Mouse (Mus musculus): Measurements from ENCODE around the gene Secisbp2. TPM values are rescaled to one million over a fixed set of nuclear protein-coding genes. Genes with fewer than 3 reads are reported as not detected.

The Secisbp2 gene
- polyA plus RNA-seq (2014; fragmentation: Nextera tagmentation; extraction: Ambion mirVana): 18.8 and 23.2 TPM in 2 replicates

DNA sequence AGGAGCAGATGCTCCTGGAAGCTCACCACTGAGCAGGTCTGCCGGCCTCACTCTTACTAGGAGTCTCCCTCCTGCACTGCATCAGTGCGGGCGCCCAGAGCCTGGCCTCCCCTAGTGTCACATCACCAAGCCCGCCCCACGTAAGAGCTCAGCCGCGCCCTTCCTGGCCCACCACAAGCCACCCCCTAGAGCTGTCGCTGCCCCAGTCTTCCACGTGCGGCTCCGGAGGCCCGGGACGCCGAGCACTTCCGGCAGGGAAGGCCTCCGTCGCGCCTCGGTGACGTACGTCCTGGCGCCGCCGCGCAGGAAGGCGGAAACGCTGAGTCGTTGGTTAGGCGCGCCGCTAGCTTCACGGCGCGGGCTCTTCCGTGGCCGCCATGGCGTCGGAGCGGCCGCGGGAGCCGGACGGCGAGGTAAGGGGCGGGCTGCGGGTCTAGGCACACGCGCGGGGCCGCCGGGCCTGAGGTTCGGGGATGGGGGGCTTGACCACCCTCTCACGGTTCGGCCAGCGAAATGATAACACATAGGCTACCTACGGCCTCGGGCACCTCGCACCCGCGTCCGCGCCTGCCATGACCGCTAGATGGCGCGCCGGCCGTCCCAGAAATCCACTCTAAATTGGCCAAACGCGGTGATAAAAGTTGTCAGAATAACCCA is at the start of gene Secisbp2:
Gene Secisbp2 (plus strand): TSS at position 290 of the 657 bp plus-strand sequence.
- Histone ChIP-seq H3K9ac (ENCODE audit: low read length) (peak within 1 kb of the TSS; percentile 79), H3K27me3 (ENCODE audit: control insufficient read depth, insufficient read depth, low read length) (no peaks in the 10 kb centered on the region), H3K4me3 (ENCODE audit: low read depth, low read length) (peak within 1 kb of the TSS; percentile 67), H3K36me3 (ENCODE audit: control insufficient read depth, insufficient read depth, low read length) (peaks cover 1% of the 10 kb centered on the region; the same call in 1 of the 2 replicates), H3K9me3 (ENCODE audit: control insufficient read depth, low read length) (no peaks in the 10 kb centered on the region), H3K4me2 (ENCODE audit: low read depth, severe bottlenecking) (peak within 1 kb of the TSS; percentile 72), H3K4me1 (ENCODE audit: control insufficient read depth, insufficient read depth, low read length) (peaks cover 7% of the 10 kb centered on the region; the same call in 1 of the 2 replicates), H3K27ac (replicated peaks; ENCODE audit: low read depth, low read length) (0 out of 2 replicates have a peak within 1 kb of the TSS, but pooled peaks have one; percentile 68)
- under 1% methylated on average over 69 of the region's 69 CpGs for WGBS
- ATAC-seq (ENCODE audit: insufficient number of reproducible peaks, low FRiP score, low TSS enrichment, low read depth): peak; percentile 87
- DNase-seq (ENCODE audit: low spot score): peak; percentile 93

DNA sequence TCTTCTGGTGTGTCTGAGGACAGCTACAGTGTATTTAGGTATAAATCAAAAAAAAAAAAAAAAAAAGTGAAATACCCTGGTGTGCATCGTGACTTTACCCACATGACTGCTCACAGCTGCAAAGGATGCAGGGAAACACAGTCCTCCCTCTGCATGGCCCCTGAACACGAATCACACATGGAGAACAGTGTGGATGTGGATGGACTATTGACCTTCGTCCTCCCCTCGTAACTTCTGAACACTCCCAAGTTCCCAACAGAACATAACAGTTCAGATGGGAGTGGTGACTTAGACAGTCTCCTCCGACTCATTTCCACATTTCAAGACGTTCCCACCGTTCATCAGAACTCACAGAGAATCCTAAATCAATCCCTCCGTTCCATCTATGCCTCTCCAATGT is 48.7 kb upstream of the Secisbp2 start:
- Histone ChIP-seq H3K9ac (ENCODE audit: low read length) (no peak overlapping the region), H3K4me3 (ENCODE audit: low read depth, low read length) (no peak overlapping the region), H3K9me3 (ENCODE audit: control insufficient read depth, low read length) (no peaks in the 10 kb centered on the region), H3K4me2 (ENCODE audit: low read depth, severe bottlenecking) (no peak overlapping the region), H3K36me3 (ENCODE audit: control insufficient read depth, insufficient read depth, low read length) (no peaks in the 10 kb centered on the region), H3K27me3 (ENCODE audit: control insufficient read depth, insufficient read depth, low read length) (no peaks in the 10 kb centered on the region), H3K27ac (replicated peaks; ENCODE audit: low read depth, low read length) (no peak overlapping the region), H3K4me1 (ENCODE audit: control insufficient read depth, insufficient read depth, low read length) (peaks cover 3% of the 10 kb centered on the region; the same call in 1 of the 2 replicates)
- no peak for DNase-seq (ENCODE audit: low spot score)
- no peak for ATAC-seq (ENCODE audit: insufficient number of reproducible peaks, low FRiP score, low TSS enrichment, low read depth)
- WGBS: 82% methylated on average over 8 of the region's 8 CpGs

DNA sequence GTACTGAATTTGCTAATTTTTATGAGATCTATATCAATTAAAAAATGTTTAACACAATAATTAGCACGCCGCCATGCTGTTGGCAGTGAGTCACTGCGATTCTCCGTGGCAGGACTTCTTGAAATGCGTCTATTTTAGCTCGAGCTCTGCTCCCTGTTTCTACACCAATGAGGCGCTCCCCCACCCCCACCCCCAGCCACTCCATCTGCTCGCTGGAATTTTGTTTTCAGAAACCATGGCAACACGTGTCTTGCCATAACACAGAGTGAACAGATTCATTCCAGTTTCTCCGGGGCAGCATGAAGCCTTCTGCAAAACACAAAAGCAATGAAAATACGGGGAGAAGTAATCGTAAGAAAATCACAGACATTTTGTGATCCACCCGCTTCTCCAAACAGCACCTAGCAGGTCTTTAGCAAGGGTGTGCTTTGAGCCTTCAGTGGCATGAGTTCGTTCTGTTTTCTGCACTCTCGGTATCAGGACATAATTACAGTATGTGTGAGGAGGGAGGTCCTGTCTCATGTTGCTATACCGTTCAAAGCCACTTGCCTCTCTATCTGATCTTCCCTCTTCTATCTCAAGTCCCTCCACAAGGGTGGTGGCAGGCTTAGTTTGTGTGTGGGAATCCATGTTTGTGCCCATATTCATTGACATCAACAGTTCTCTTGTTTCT is 48.1 kb upstream of the Secisbp2 start:
- H3K9me3 ChIP-seq (ENCODE audit: control insufficient read depth, low read length): no peaks in the 10 kb centered on the region
- peak overlapping the region; percentile 27; the same call in 1 of the 2 replicates for H3K4me2 ChIP-seq (ENCODE audit: low read depth, severe bottlenecking)
- no peaks in the 10 kb centered on the region for H3K27me3 ChIP-seq (ENCODE audit: control insufficient read depth, insufficient read depth, low read length)
- H3K9ac ChIP-seq (ENCODE audit: low read length): no peak overlapping the region
- ATAC-seq (ENCODE audit: insufficient number of reproducible peaks, low FRiP score, low TSS enrichment, low read depth): peak; percentile 75; the same call in 1 of the 2 replicates
- peaks cover 3% of the 10 kb centered on the region; the same call in 1 of the 2 replicates for H3K4me1 ChIP-seq (ENCODE audit: control insufficient read depth, insufficient read depth, low read length)
- no peak overlapping the region for H3K4me3 ChIP-seq (ENCODE audit: low read depth, low read length)
- H3K36me3 ChIP-seq (ENCODE audit: control insufficient read depth, insufficient read depth, low read length): no peaks in the 10 kb centered on the region
- WGBS: 46% methylated on average over 16 of the region's 16 CpGs
- peak; percentile 56 for DNase-seq (ENCODE audit: low spot score)
- no peak overlapping the region for H3K27ac ChIP-seq (replicated peaks; ENCODE audit: low read depth, low read length)

DNA sequence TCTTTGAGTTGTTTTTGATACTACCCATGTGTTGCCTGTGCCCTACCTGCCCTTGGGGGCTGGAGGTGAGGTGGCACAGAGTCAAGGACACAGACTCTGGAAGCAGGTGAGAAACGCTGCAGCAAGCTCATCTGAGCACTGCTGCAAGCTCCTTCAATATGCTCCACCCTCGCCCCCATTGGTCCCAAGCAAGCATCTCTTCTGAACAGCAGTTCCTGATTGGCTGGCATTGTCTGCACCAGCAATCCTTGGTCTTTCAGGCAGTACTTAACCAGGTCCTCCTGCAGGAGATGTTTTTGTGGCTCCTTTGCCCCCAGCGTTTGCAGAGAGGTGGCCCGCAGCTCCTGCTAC is 47.6 kb upstream of the Secisbp2 start:
- DNase-seq (ENCODE audit: low spot score) (no peak), ATAC-seq (ENCODE audit: insufficient number of reproducible peaks, low FRiP score, low TSS enrichment, low read depth) (no peak)
- Histone ChIP-seq H3K27me3 (ENCODE audit: control insufficient read depth, insufficient read depth, low read length) (no peaks in the 10 kb centered on the region), H3K9me3 (ENCODE audit: control insufficient read depth, low read length) (no peaks in the 10 kb centered on the region), H3K9ac (ENCODE audit: low read length) (no peak overlapping the region), H3K4me1 (ENCODE audit: control insufficient read depth, insufficient read depth, low read length) (peaks cover 3% of the 10 kb centered on the region; the same call in 1 of the 2 replicates), H3K36me3 (ENCODE audit: control insufficient read depth, insufficient read depth, low read length) (no peaks in the 10 kb centered on the region), H3K4me2 (ENCODE audit: low read depth, severe bottlenecking) (peak overlapping the region; percentile 27; the same call in 1 of the 2 replicates), H3K4me3 (ENCODE audit: low read depth, low read length) (no peak overlapping the region), H3K27ac (replicated peaks; ENCODE audit: low read depth, low read length) (no peak overlapping the region)
- 47% methylated on average over 4 of the region's 4 CpGs for WGBS

DNA sequence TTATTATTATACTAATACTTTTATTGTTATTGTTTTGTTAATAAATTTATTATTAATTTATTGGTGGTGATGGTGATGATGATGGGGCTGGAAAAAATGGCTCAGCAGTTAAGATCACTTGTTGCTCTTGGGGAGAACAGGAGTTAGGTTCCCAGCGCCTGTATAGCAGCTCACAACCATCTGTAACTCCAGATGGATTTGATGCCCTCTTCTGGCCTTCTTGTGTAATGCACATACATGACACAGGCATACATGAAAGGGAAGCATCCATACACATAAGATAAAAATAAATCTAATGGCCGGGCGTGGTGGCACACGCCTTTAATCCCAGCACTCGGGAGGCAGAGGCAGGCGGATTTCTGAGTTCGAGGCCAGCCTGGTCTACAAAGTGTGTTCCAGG is 42.3 kb upstream of the Secisbp2 start:
- ATAC-seq (ENCODE audit: insufficient number of reproducible peaks, low FRiP score, low TSS enrichment, low read depth) (no peak), DNase-seq (ENCODE audit: low spot score) (no peak)
- no peak overlapping the region for H3K9ac ChIP-seq (ENCODE audit: low read length)
- no peaks in the 10 kb centered on the region for H3K36me3 ChIP-seq (ENCODE audit: control insufficient read depth, insufficient read depth, low read length)
- H3K27me3 ChIP-seq (ENCODE audit: control insufficient read depth, insufficient read depth, low read length): no peaks in the 10 kb centered on the region
- no peak overlapping the region for H3K27ac ChIP-seq (replicated peaks; ENCODE audit: low read depth, low read length)
- no peak overlapping the region for H3K4me3 ChIP-seq (ENCODE audit: low read depth, low read length)
- 95% methylated on average over 7 of the region's 7 CpGs for WGBS
- H3K4me1 ChIP-seq (ENCODE audit: control insufficient read depth, insufficient read depth, low read length): 0 out of 2 replicates have a peak, but pooled peaks cover 4% of the 10 kb centered on the region
- no peaks in the 10 kb centered on the region for H3K9me3 ChIP-seq (ENCODE audit: control insufficient read depth, low read length)
- H3K4me2 ChIP-seq (ENCODE audit: low read depth, severe bottlenecking): no peak overlapping the region

DNA sequence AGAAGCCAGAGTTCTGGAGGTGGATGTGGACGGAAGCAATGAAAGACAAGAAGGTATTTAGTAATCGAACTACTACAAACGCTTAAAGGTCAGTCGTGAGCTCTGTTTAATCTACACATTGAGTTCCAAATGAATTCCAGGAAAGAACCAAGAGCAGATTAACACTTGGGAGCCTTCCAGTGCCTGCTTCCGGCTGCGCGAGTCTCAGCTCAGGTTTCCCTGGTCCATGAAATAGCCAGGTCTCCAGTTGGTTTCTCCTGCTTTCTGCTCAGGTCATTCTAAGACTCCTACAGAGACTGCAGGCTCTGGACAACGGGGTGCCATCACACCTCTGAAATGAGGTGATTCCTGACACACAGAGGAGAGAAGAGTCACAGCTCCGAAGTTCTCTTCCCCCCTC is 40.4 kb upstream of the Secisbp2 start:
- Histone ChIP-seq H3K4me3 (ENCODE audit: low read depth, low read length) (no peak overlapping the region), H3K27me3 (ENCODE audit: control insufficient read depth, insufficient read depth, low read length) (no peaks in the 10 kb centered on the region), H3K9ac (ENCODE audit: low read length) (no peak overlapping the region), H3K4me1 (ENCODE audit: control insufficient read depth, insufficient read depth, low read length) (0 out of 2 replicates have a peak, but pooled peaks cover 4% of the 10 kb centered on the region), H3K4me2 (ENCODE audit: low read depth, severe bottlenecking) (peak overlapping the region; percentile 17; the same call in 1 of the 2 replicates), H3K36me3 (ENCODE audit: control insufficient read depth, insufficient read depth, low read length) (no peaks in the 10 kb centered on the region), H3K27ac (replicated peaks; ENCODE audit: low read depth, low read length) (peak overlapping the region; percentile 56; the same call in 1 of the 2 replicates), H3K9me3 (ENCODE audit: control insufficient read depth, low read length) (no peaks in the 10 kb centered on the region)
- 18% methylated on average over 9 of the region's 9 CpGs for WGBS
- no peak for ATAC-seq (ENCODE audit: insufficient number of reproducible peaks, low FRiP score, low TSS enrichment, low read depth)
- DNase-seq (ENCODE audit: low spot score): peak; percentile 60

DNA sequence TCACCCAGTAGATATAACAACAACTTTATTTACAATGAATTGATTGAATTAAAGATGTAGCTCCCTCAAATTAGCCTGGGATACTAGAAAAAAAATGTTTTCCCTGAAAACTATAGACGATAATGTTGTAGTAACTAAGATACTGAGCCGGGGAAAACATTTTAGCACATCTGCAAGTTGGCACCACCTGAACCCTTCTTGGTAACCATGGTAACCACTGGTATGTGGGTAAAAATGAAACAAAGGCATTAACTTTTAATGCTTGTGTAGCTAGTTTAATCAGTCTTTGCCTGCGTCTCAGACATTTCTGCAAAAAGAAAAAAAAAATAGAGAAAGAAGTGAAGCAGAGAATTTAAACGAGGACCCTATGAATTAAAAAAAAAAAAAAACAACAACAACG is 40.0 kb upstream of the Secisbp2 start:
- Histone ChIP-seq H3K9me3 (ENCODE audit: control insufficient read depth, low read length) (no peaks in the 10 kb centered on the region), H3K4me3 (ENCODE audit: low read depth, low read length) (no peak overlapping the region), H3K4me2 (ENCODE audit: low read depth, severe bottlenecking) (peak overlapping the region; percentile 17; the same call in 1 of the 2 replicates), H3K4me1 (ENCODE audit: control insufficient read depth, insufficient read depth, low read length) (0 out of 2 replicates have a peak, but pooled peaks cover 4% of the 10 kb centered on the region), H3K36me3 (ENCODE audit: control insufficient read depth, insufficient read depth, low read length) (no peaks in the 10 kb centered on the region), H3K27me3 (ENCODE audit: control insufficient read depth, insufficient read depth, low read length) (no peaks in the 10 kb centered on the region), H3K9ac (ENCODE audit: low read length) (no peak overlapping the region), H3K27ac (replicated peaks; ENCODE audit: low read depth, low read length) (peak overlapping the region; percentile 56; the same call in 1 of the 2 replicates)
- ATAC-seq (ENCODE audit: insufficient number of reproducible peaks, low FRiP score, low TSS enrichment, low read depth) (no peak), DNase-seq (ENCODE audit: low spot score) (no peak)
- 47% methylated on average over 5 of the region's 5 CpGs for WGBS

DNA sequence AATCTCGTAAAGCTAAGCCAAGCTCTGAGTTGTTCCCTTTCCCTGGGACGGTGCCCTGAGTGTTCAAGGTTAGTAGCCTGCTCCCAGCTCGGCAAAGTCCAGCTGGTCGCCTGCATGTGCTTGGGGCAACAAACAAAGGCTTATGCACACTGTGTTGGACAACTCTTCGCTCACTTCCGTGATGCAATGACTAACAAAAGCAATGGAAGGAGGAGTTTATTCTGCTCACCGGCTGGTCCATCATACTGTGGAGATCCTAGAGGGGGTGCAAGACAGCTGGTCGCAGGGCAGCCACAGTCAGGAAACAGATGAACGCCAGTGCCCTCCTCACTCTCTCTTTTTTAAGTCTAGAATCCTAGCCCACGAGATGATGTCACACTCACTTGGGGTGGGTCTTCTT is 35.7 kb upstream of the Secisbp2 start:
- H3K9ac ChIP-seq (ENCODE audit: low read length): no peak overlapping the region
- ATAC-seq (ENCODE audit: insufficient number of reproducible peaks, low FRiP score, low TSS enrichment, low read depth): no peak
- 64% methylated on average over 10 of the region's 10 CpGs for WGBS

More for the DNA sequence above, 35.7 kb upstream of the Secisbp2 start:
- Histone ChIP-seq H3K36me3 (ENCODE audit: control insufficient read depth, insufficient read depth, low read length) (no peaks in the 10 kb centered on the region), H3K4me3 (ENCODE audit: low read depth, low read length) (no peak overlapping the region), H3K27me3 (ENCODE audit: control insufficient read depth, insufficient read depth, low read length) (no peaks in the 10 kb centered on the region), H3K27ac (replicated peaks; ENCODE audit: low read depth, low read length) (no peak overlapping the region), H3K9me3 (ENCODE audit: control insufficient read depth, low read length) (no peaks in the 10 kb centered on the region), H3K4me2 (ENCODE audit: low read depth, severe bottlenecking) (no peak overlapping the region), H3K4me1 (ENCODE audit: control insufficient read depth, insufficient read depth, low read length) (0 out of 2 replicates have a peak, but pooled peaks cover 4% of the 10 kb centered on the region)
- no peak for DNase-seq (ENCODE audit: low spot score)

Measured in limb, embryonic 11.5 days (tissue).